Mouse (Mus musculus): Measurements from ENCODE around the gene Tent5b.

The Tent5b gene

DNA sequence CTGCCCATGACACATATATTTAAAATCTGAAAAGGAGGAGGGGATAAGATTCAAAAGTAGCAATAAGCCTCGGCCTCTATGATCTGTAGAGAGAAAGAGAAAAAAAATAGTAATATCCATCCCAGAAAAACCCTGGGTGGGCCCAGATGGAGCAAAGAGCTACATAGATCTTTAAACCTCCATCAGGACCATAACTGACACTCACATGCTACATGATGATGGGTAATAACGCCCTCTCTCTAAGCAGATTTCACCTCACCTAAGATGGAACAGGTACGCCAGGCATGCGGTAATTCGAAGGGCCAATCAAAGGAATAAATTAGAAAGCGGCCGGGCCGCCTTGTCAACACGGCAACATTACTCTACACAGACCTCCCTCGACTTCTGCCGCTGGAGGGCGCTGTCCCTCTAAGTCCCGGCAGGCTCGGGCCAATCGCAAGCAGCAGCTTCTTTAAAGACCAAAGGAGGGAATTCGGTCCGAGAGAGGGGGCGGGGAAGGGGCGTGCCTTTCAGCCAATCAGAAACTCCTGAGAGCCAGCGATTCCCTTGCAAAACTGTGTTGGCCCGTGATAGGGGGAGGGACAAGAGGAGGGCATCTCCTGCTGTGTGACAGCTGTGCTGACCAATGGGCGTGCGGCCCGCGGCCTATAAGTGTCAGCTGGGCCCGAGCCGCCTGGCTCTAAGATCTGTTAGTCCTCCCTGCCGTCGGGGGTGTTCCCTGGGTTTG lies at the start of gene Tent5b:
Gene Tent5b (plus strand): TSS at position 675 of the 727 bp plus-strand sequence.
- DNase-seq (ENCODE audit: low read depth, low spot score) = peak; percentile 89

DNA sequence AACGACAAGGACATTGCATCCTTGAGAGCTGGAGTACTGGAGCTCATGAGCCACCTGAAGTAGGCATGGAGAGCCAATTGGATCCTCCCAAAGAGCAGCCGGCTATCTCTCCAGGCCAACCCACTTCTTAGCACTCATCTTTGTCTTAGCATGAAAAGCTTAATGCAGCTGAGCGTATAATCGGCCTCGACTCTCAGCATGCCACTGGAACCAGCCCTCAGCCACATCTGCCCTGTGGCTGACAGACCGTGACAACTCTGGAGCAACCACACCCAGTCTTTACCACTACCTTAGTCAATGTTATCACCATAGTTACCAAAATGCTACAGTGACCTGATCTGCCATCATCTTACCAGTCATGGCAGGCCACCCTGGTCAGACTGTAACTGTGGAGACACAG lies 48.4 kb upstream of the Tent5b start:
- DNase-seq (ENCODE audit: low read depth, low spot score) = no peak

DNA sequence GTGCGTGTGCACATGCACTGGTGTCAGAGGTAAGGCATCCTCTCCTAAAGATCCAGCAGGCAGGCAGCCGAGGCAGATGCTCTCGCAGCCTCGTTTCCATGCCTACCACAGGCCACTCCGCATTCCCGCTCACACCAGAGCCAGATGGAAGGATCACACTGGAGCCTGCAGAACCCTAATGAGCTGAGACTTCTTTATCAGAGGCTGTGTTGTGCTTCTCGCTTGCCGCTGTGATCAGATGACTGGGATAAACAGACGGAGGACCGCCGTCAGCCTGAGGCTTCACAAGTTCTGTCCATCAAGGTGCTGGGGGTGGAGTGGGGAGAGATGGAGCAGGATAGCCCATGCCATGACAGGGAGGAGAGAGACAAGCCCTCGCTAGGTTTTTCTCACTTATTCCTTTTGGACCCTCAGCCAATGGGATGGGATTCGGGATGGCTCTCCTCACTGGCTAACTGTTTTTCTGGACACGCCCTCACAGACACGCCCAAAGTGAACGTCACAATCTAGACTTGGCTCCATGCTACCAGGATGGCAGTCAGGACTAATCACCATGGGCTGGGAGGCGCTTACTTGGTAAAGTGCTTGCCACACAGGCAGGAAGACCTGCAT lies 47.3 kb upstream of the Tent5b start:
- peak; percentile 24 for DNase-seq (ENCODE audit: low read depth, low spot score)

DNA sequence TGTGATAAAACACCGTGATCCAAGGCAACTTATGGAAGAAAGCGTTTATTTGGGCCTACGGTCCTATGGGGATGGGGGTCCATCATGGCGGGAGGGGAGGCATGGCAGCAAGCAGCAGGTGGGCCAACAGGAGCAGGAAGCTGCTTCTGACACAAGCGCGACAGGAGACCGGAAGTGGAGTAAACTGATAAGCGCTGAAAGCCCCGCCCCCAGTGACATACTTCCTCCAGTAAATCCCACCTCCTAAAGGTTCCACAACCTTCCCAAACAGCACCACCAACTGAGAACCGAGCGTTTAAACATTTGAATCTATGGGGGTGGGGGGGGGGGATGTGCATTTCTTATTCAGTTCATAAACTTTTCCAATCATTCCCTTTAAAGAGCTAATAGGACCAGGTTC lies 44.0 kb upstream of the Tent5b start:
- DNase-seq (ENCODE audit: low read depth, low spot score) = no peak

DNA sequence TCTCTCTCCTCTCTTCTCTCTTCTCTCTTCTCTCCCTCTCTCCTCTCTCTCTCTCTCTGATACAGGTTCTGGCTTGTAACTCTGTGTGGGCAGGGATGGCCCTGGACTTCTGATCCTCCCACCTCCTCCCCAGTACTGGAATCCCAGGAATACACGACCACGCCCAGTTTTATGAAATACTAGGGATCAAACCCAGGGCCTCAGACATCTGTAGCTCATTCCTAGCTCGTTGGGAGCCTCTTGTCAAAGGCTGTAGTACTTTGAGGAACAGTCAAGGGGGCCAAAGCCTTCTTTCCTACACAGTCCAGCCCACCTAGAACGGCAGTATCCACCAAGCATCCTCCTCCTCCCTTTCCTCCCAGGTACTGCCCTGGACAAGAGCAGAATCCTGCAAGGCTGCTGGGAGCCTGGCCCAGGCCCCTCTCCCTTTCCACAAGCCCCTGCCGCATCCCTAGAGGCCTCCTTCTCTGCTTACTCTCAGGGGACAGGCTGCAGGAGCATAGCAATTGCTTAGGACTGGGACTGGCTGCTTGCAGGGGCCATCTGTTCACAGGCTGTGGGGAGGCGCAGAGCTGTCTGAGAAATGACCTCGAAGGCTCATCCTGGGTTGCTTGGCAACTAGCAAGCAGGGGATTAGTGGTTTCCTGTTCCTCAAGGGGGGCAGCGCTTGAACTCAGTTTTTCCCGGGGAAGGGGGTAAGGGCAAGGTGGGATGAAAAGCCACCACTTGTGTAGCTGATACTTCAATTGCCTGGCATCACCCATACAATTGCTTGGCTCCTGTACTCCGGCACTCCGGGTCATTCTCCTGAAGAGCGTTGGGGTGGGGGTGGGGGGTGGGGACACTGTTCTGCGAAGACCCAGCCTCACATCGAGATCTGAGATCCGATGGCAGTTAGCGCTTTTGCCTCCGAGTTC lies 40.2 kb upstream of the Tent5b start:
- peak; percentile 55 for DNase-seq (ENCODE audit: low read depth, low spot score)

DNA sequence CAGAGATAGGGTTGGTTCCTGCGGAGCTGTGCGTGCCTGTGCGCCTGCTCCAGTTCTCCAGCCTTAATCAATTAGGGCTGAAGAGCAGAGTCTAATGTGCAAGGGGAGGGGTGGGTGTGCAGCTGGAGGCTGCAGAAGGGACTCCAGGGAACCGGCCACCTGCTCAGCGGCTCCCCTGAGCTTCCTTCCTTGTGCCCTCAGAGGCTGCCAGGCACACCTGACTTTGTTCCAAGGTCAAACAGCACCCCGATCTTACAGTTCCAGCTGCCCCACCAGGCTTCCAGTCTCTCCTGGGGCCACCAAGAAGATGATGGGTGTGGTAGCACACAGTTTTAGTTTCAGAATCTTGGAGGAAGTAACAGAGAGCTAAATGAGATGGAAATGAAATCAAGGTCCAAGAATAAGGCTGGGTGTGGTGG lies 39.5 kb upstream of the Tent5b start:
- DNase-seq (ENCODE audit: low read depth, low spot score) = no peak

DNA sequence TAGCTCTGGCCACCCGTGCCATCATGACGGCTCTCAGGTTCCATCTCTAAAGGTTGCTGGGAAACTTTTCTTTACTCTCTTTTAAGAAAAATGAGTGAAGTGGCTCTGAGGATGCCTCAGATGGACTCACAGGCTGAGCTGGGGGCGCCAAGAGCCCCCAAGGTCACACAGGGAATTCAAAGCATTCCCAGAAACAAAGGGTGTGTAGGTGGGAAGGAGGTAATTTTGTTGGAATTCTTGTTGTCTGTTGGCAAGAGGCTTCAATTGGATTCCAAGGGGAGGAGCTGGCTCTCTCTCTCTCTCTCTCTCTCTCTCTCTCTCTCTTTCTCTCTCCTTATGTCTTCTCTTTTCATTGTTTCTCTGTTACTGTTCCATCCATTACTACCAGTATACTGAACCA lies 37.7 kb upstream of the Tent5b start:
- no peak for DNase-seq (ENCODE audit: low read depth, low spot score)

DNA sequence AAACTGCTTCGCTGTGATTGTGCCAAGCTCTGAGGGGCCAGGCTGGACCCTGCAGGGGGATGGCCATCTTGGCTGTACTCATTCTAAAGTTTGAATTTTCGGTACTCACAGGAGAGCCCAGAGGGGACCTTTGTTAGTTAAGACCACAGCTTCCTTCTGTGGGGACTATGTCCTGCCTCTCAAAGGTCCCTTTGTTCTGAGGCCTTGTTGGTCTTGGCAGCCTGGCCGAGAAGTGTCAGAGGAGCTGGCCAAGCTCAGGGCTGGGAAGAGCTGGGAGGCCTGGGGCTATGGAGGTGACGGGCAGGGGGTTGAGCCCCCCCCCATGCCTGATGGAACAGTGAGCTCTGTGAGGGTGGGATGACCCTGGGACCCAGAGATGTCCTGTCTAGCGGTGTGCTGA lies 36.8 kb upstream of the Tent5b start:
- DNase-seq (ENCODE audit: low read depth, low spot score) = no peak

DNA sequence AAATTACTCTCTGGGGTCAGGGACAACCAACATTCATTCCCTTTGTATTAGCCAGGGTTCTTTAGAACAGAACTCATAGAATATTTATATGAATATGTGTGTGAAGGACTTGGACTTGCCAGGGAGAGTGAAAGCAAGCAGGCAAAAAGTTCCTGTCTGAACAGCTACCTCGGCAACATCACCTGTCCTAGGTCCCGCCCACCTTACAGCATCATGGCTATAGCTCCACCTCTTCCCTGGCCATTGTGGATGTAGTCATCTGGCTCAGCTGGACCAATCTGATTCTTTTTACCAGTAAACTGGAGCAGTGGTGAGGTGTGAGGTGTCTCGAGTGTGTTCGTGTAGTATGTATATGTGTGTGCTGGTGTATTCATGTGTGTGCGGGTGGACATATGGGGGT lies 34.2 kb upstream of the Tent5b start:
- DNase-seq (ENCODE audit: low read depth, low spot score) = no peak

DNA sequence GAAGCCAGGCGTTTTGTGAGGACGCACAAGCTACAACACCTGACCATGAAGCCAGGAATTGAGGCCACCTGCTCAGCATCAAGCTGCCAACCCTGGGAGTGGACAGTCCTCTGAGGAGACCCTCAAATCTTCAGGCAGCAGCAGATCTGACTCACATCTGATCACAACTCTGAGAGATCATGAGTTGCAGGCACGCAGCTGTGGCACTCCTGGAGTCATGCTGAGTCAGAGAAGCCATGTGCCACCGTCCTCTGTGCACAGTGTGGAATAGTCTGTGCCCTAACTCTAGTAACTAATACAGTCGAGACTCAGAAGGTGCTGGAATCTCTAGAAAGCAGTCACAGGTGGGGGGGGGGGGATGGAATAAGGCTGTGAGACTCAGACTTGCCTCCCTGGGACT lies 32.6 kb upstream of the Tent5b start:
- no peak for DNase-seq (ENCODE audit: low read depth, low spot score)

DNA sequence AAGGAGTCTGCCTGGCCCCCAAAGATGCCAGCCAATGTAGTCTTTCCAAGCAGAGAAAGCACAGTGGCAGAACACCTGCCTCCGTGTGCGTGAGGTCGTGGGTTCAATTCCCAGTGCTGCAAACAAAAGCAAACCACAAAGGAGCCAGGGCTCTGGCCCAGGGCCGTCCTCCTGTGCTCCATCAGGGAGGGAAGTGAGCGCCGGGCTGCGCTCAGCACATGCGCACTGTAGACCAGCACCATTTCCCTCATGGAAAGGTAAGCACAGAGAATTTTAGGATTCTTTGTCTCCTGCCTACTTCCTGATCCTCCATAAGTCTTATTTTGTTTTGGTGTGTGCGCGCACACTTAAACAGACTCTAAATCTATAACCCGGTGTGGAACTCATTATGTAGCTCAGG lies 32.0 kb upstream of the Tent5b start:
- DNase-seq (ENCODE audit: low read depth, low spot score) = no peak

DNA sequence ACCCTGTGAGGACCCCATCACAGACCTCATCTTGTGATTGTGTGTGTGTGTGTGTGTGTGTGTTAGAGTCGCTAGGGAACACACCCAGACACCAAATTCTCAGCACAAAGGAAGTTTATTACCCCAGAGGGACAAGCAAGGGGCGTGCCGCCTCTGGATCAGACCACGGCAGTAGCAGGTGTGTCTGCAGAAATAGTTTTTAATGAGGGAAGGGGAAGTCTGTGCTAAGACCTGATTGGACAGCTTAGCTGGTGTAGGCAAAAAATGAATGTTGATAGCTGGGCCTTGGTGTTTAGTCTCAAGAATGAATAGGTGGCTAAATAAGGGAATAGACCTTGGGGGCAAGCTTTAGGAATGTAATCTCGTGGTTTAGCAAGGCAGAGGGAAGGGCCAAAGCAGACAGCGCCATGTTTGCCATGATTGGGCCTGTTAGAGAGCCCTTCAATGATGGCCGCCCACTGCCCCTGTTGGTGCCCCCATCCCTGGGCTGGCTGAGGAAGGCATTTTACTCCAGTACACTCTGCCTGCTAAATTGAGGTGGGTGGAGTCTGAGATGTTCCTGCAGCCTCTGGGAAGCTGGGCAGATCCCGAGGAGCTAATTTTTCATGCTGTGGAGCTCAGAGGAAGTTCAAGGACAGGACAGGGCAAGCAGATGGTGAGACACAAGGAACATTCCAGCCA lies 31.1 kb upstream of the Tent5b start:
- DNase-seq (ENCODE audit: low read depth, low spot score) = no peak

DNA sequence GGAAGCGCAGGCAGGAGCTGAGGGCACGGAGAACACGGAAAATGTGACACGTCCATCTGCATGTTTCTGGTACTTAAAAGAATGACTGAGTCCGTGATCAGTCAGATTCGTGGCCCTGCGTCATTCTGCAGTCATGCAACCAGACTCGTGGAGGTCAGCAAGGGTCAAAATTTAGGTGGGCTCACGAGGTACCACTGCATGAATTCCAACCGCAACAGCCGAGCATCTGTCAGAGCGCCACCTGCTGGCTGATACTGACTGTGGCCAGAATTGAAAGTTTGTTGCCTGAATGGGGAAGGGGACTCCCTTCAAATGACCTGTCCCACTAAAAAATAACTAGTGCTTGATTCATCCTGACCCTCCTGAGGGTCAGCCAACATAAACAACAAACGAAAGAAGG lies 30.2 kb upstream of the Tent5b start:
- DNase-seq (ENCODE audit: low read depth, low spot score) = no peak

DNA sequence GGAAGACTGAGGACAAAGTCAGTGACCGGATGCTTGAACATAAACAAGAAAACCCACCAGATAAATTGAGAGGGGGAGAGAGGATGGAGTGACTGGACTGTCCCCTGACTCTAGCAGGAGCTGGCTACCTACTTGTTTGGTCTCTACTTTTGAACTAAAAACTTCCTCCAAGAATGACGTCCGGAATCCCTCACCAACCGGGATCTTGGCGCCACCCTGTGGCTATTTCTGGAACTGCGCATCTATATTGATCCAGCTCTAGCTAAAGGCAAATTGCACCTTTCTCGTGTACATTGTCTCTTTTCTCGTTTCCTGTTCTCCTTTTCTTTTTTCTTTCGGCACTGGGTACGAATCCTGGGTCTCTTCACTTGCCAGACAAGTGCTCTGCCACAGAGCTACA lies 28.4 kb upstream of the Tent5b start:
- no peak for DNase-seq (ENCODE audit: low read depth, low spot score)

DNA sequence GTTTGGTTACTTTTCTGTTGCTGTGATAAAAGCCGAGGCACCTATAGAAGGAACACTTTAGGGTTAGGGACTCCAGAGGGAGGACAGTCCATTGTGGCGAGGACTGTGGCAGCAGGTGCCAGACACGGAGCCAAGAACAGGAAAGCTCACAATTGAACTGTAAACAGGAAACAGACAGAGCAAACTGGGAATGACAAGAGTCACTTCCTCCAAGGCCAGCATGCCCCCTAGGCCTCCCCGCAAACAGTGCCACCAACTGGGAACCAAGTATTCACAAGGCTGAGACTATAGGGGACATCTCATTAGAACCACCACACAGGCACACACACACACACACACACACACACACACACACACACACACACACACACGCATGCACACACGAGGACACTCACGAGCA lies 27.5 kb upstream of the Tent5b start:
- DNase-seq (ENCODE audit: low read depth, low spot score) = no peak

DNA sequence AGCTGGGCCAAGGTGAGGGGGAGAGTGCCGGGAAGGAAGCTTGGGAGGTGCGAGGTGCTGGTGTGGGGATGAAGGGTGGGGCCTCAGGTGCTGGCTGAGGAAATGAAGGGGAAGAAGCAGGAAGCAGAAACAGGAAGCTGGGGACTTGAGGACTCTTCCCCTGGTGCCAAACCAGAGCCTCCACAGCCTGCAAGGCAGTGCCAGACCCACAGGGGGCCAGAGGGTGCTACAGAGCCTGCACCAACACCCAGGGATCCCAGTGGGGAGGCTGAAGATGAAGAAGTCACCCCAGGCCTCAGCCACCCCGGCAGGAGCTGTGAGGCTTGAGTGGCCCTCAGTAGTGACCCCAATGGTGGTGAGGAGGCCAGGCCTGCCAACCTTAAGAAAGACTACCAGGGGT lies 21.9 kb upstream of the Tent5b start:
- DNase-seq (ENCODE audit: low read depth, low spot score) = no peak

DNA sequence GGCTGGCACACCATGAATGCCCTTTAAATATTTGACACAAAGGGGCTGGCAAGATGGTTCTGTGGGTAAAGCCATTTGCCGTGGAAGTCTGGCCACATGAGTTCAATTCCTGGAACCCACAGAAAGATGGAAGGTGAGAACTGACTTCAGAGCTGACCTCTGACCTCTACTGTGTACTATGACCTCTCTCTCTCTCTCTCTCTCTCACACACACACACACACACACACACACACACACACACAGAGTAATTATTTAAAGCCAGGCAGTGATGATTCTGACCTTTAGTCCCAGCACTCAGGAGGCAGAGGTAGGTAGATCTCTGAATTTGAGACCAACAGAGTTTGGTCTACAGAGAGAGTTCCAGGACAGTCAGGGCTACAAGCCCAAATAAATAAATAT lies 19.9 kb upstream of the Tent5b start:
- no peak for DNase-seq (ENCODE audit: low read depth, low spot score)

DNA sequence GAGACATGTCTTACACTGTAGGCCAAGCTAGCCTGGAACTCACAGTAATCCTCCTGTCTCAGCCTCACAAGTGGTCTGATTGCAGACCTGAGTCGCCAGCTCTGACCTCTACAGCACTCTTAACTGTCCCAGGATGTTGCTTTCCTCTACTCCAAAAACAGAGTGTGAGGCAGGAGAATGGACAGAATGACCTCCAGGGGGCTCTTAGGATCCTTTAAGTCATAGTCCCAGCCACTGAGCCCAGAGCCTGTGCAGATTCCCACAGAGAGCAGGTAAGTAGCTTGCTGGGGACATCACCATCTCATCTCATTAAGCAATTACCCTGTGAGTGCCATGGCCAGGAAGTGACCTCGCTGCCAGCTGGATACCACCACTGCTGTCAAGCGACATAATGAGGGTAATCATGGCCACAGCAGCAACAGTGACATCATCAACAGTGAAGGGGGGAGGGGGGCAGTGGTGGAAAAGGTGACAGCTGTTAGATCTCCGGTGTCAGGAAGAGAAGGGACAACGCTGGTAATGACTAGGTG lies 19.1 kb upstream of the Tent5b start:
- no peak for DNase-seq (ENCODE audit: low read depth, low spot score)

DNA sequence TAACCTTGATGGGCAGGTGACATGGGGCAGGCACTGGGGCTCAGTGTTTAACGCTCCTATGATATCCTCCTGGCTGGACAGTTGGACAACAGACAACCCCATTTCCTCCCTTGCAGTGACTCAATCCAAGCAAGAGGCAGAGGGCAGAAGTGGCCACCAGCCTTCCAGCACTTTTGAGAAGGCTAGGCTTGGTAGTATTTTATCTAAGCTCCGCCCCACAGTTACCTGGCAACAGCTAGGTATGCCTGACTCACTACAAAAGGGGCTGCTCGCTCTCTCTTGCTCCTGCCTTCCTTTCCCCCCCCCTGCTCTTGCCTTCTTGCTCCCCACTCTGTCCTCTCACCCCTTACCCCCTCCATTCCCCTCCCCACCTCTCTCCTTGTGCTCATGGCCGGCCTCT lies 18.6 kb upstream of the Tent5b start:
- DNase-seq (ENCODE audit: low read depth, low spot score) = no peak

DNA sequence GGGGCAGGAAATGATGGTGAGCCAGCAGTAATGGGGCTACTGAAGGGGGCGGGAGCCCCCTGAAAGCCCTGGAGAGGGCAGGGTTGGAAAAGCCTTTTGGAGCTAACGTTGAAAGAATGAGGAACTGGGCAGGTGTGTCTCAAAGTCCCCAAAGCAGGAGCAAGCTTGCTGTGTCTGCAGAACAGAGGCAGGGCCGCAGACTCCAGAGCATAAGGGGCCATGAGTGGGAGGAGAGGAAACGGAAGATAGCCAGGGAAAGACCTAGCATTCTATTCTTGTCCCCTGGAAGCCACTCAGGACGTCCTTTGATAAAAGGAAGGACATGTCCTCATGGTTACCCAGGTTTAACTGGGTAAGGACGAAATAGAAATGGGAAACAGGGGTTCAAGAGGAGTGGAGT lies 16.7 kb upstream of the Tent5b start:
- DNase-seq (ENCODE audit: low read depth, low spot score) = no peak

DNA sequence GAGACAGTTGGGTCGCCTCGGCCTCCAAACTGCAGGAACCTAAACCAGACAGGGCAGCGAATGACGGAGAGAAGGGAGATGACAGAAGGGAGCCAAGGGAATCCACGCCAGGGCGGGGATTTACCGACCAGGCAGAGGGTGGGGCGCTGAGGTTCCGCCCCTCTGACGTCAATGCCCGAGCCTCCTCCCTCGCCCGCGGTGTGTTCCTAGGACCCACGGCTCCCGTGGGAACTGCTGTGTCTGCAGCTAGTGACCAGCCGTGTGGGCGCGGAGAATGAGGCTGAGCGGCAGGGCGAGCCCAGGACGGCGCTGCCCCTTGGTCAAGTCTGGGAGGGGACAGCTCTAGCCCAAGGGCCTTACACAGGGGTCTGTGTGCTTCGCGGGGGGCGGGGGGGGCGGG lies 11.9 kb upstream of the Tent5b start:
- DNase-seq (ENCODE audit: low read depth, low spot score) = peak; percentile 4

DNA sequence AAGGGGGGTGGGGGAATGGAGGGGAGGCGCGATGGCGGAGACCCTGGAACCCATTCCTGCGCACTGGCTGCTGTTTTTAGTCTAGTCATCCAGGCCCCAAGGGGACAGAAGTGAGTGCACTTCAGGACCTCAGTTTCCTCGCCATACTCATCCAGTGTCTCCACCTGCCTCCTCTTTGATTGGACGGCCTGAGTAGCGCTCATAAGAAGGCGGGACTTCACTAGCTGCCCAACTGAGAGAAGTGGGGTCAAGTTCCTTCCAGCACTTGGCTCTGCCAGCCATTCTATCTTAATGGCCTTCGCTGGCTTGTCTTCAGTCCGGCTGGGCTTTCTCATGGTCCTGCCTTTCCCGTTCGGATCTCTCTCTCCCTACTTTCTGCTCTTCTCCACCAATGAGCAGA lies 10.8 kb upstream of the Tent5b start:
- DNase-seq (ENCODE audit: low read depth, low spot score) = no peak

Measured in brain, embryonic 18.5 days (tissue).